Mouse (Mus musculus) lung, adult 18-20 months (tissue): ENCODE results near the gene Esp8.
"Not testable (repeated sequence)": the region's sequence is repeated elsewhere in the genome, so short reads cannot be mapped to it uniquely, and the experiment has no call there.

Experiments used
- DNase-seq, 2 experiments: peaks; one replicate each; pipeline ENCODE4 v3.0.0; 2022; ENCODE audit warnings: mixed read lengths in 2 of 2

Esp8 gene

DNA sequence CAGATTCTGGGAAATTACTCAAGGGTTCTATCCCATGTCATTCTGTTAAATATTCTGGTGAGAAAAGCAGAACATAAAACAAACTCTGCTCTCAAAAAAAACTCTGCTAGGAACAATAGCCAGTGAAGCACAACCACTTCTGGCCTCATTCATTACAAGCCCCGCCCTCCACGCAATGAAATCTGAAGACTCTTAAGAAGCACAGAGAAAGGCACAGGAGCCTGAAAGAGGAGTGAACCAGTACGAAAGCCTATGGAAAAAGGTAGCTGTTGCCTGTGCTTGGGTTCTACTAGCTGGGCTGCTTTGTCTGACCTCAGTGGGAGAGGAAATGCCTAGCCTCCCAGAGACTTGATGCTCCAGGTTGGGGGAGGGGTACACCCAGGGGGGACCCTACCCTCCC, at the start of gene Esp8:
Esp8 (plus strand) TSS at position 205 of the 400 bp plus-strand sequence.
- DNase-seq, result peak in 1 of 2 experiments; percentile 14

DNA sequence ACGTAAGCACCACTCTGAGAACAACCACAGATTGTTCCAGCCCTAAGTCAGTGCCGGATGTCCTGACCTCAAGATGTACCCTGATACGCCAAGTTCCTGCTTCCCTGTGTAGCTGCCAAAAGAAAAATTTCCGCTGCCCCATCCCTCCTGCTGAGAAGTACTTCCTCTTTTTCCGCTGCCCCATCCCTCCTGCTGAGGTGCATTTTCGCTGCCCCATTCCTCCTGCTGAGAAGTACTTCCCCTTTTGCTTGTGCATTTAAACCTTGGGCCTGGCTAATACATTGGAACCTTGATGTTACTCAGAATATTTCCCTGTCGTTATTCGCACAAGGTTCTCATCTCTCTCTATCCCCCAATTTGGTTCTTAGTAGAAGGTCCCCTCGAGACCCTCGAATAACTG, 36.3 kb upstream of the Esp8 start:
- not testable (repeated sequence) for DNase-seq

- not testable (repeated sequence) for DNase-seq
Observed at GRCm38 (mm10) chr17:40495468-40496185, 24.2 kb upstream of the Esp8 start.

GRCm38 (mm10) chr17:40529813-40530212, 10.0 kb downstream of the Esp8 start:
- no peak for DNase-seq

GRCm38 (mm10) chr17:40531147-40531546, 11.3 kb downstream of the Esp8 start:
- no peak for DNase-seq

DNA sequence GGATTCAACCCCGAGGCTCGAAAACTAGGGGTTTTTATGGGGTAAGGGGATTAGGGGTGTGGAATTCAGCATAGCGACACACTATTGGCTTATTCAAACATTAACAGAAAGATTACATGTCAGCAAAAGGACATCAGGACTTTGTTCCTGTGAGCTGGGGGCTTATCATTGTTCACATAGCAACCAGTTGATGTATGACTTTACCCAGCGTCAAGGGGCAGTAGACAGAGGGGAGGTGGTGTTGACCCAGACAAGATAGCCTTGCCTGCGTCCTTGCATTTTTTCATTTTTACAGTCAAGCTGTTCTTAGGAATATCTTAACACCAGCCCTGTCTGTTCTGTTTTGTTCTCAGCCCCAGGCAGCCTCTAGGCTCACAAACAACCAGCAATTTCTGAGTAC, 27.2 kb downstream of the Esp8 start:
- not testable (repeated sequence) for DNase-seq

- DNase-seq, result no peak
Observed at GRCm38 (mm10) chr17:40553470-40553869, 33.6 kb downstream of the Esp8 start.

DNA sequence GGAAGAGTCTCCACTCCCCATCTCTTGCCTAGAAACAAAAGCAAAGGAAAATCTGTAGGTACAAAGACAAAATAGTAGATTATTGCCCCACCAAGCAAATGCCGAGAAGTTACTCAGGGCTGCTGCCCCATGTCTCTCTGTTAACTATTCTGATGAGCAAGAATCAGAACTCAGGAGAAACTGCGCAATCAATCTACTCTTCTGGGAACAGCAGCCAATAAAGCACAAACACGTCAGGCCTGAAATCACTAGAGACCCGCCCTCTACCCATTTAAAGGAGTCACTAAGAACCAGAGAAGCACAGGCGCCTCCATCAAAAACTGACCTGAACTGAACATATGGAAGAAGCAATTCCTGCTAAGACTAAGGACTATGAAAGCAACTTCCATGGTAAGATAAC, 41.4 kb downstream of the Esp8 start, which contains the start of gene Esp6:
Esp6 (plus strand) TSS at position 301 of the 400 bp plus-strand sequence.
- no peak for DNase-seq
